Mouse (Mus musculus) WW6 (cell line): ENCODE results near the gene Ankrd44.

Experiments used
- DNase-seq: peaks from one replicate; pipeline ENCODE4 v3.0.0-alpha.2; 2013; ENCODE audit warnings: low read depth, low spot score

The Ankrd44 gene

DNA sequence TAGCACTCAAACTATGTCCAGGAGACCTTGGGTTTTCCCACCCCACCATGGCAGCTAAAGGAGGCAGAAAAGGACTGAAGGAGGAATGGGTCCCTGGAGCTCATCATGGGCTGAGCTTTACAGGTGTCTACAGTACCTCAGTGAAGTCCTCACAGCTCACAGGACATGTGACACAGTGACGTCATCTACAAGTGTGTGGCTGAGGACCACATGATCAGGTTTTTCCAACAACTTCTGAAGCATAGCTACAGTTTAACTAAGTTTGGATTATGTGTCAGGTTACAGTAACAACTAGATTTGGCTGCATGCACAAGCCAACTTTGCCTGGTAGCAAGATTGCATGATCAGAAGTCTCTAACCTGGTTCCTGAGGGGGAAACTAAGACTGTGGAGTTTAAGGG, 78.9 kb downstream of the Ankrd44 start:
- no peak for DNase-seq

DNA sequence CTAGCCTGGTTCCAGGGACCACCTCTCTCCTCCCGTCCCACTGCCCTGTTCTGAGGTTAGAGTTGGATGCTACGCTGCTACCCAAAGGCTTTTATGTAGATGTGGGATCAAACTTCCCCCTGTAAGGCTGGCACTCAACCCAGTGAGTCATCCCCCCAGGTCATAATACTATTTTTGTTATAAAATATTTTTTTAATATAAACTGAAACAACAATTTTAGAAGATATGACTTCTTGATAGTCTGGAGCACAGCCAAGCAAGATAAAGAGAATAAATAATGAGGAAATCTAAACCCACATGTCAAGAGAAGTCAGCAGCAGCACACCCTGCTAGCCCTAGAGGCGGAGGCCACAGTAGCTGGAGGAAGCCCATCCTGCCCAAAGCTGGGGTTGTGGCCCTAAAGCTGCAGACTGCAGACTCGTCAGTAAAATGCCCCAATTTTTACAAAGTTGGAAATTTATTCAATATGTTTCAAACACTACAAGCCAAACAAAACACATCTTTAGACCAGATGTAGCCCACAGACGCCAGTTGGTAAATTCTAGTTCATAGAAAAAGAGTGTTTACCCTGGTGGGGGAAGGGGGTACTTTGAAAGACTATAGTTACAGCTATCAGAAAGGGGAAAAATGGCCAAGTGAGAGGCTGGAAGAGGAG, 79.7 kb downstream of the Ankrd44 start:
- DNase-seq, result no peak

GRCm38 (mm10) chr1:54844361-54844760, 81.8 kb downstream of the Ankrd44 start:
- no peak for DNase-seq

- no peak for DNase-seq
Observed at GRCm38 (mm10) chr1:54842765-54843461, 83.3 kb downstream of the Ankrd44 start.

- no peak for DNase-seq
Observed at GRCm38 (mm10) chr1:54841788-54842187, 84.4 kb downstream of the Ankrd44 start.

DNA sequence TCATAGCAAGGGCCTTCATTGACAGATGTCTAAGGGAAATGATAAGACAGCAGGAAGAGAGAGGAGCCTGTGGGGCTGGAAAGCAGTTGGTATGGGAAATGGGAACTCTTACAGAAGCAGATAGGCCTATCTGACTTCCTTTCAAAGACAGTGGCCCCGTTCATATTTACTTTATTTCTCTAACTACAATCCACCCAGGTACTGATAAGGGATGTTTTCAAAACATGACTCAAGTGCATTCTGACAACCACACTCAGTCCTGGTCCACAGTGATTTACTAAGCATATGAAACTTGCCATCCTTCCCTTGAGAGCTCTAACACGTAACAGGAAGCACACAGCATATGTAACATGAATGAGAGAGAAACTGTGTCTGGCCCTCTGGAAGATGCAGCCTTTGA, 86.1 kb downstream of the Ankrd44 start:
- no peak for DNase-seq

- no peak for DNase-seq
Observed at GRCm38 (mm10) chr1:54838486-54838805, 87.7 kb downstream of the Ankrd44 start.

- DNase-seq, result no peak
Observed at GRCm38 (mm10) chr1:54837721-54838485, 88.3 kb downstream of the Ankrd44 start.

DNA sequence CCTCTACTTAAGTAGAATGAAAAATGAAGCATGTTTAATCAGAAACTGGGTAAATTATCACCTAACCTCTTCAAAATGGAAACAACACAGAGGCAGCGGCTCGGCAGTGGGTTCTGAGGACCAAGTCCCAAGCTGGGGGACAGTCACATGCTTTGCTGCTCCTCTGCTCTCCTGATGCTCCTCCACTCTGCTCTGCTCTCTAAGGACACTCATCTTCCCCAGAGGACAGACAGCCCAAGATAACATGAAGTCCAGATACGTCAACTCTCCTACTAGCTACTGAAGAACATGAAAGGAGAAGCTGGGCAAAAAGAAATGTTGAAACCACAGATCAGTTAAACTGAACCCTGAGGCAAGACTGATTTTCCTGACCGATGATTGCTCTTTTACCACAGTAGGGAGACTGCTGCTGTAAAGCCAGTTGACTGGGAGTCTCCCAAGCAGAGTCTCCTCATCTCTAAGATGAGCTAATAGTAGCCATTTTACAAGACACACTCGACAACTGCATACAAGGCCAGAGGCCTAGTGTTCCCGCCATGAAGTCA, 90.5 kb downstream of the Ankrd44 start:
- no peak for DNase-seq

- DNase-seq, result no peak
Observed at GRCm38 (mm10) chr1:54833221-54833620, 93.0 kb downstream of the Ankrd44 start.

- peak; percentile 9 for DNase-seq
Observed at GRCm38 (mm10) chr1:54832765-54833164, 93.4 kb downstream of the Ankrd44 start.

DNA sequence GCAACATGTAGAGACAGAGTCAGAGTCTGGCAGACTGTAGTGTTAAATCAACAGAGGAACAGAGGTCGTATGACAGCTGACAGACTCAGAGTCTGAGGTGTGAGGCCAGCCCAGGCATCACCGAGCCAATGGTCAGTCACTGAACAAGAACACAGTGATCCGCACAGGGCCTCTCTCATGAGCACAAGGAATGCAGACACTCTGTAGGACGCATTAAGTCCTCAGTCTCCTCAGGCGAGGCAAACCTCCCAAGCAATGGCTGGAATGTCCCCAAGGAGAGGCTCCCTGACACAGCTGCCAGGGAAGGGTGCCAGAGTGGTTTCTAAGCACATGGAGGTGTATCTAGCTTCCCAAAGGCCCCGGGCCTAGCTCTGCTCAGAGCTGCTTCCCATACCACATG, 96.0 kb downstream of the Ankrd44 start:
- no peak for DNase-seq

GRCm38 (mm10) chr1:54829681-54830213, 96.4 kb downstream of the Ankrd44 start:
- no peak for DNase-seq

- no peak for DNase-seq
Observed at GRCm38 (mm10) chr1:54827827-54828226, 98.4 kb downstream of the Ankrd44 start.

DNA sequence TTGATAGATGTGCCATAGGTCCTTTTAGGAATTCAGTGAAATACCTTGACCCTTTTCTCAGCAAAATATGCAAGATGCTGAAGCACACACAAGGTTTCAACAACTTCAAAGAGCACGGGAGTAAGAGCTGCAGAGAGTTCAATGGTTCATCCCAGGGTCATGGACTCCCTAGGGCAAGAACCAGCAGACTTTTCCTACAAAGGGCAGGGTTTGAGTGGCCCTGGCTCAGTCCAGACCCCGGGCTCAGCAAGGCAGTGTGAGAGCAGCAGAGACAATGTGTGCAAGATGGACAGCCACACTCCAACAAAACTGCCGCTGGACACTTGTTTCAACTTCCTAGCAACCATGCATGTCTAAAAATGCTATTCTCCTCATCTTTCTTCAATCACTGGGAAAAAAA, 98.8 kb downstream of the Ankrd44 start:
- no peak for DNase-seq

GRCm38 (mm10) chr1:54826426-54826986, 99.7 kb downstream of the Ankrd44 start:
- DNase-seq, result no peak

- no peak for DNase-seq
Observed at GRCm38 (mm10) chr1:54825718-54826425, 100.3 kb downstream of the Ankrd44 start.

DNA sequence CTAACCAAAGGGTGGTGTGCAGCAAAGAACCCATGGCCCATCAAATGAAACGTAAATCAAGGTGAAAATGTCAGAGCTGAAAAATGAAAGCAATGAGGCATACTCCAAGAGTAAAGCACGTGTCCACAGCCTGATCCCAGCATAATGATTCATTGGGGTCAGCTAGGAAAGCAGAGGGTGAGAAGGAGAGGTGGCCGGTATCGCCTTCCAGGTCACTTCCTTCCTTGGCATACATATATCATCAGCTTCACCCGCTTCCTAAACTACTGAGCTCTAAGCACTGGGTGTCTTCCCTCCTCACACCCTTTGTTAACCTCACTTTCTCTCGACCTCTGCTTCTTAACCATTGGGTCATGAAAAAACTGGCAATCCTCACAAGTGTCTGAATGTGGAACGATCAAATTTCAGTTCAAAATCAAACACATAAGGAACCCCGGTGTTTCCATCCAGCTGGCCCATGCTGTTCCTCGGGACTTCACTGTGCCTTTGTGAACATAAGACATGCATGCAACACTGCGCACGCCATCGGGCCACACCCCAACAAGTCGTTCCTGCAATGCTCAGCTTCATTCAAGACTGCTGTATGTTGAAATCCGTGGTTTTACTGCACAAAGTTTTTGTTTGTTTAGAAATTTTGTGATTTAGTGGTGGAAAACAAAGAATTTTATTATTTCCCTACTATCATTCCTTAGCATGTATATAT, 101.9 kb downstream of the Ankrd44 start:
- DNase-seq, result no peak

DNA sequence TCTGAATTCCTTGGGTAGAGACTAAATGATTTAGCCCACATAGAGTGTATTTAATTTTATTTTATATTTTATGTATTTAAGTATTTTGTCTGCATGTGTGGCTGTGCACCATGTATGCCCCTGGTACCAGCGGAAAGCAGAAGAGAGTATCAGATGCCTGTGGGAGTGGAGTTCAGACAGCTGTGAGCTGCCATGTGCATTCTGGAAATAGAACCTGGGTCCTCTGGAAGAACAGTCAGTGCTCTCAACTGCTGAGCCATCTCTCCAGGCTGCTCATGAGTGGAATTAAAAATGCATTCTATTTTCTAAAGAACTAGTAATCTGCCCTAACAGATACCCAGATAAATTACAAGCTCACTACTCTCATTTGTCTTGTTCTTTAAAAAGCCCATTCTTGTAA, 104.4 kb downstream of the Ankrd44 start:
- no peak for DNase-seq

GRCm38 (mm10) chr1:54815206-54815855, 110.9 kb downstream of the Ankrd44 start:
- DNase-seq, result no peak
